8 mouse cellular contexts compared by ENCODE assay signal in the genomic region with DNA sequence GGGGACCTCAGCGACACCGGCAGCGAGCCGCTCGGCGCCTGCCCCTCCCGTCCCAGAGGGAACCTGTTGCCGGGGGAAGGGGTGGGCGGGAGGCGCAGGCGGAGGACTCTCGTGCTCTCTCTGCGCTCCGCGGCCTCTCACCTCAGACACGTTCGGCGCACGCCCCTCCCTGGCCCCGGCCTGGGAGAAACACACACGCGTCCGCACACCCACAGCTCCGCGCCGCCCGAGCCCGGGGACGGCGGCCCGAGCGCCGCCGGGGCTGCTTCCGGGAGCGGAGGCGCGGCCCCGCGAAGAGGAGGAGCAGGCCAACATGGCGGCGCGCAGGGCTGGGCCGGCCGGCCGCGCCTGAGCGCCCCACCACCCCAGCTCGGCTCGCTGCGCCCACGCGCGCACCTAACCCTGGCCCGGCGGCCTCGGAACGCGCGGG. TPM values are rescaled to one million over a fixed set of nuclear protein-coding genes. Genes with fewer than 3 reads are reported as not detected.
DNase-seq lines count a peak whose midpoint lies in the region; ATAC-seq lines count a peak whose summit lies in the region.

A gene (plus strand): TSS at position 293 of the 430 bp plus-strand sequence.

- ATAC-seq in inflammation-experienced regulatory T-cells, adult 6 months: peak; percentile 76
- ATAC-seq in megakaryocyte-erythroid progenitor cell, adult 5-6 weeks (replicated peaks; ENCODE audit: low FRiP score, low TSS enrichment, poor library complexity, severe bottlenecking): peak; percentile 65

- intact Hi-C loops in left cerebral cortex, postnatal 25 days (cut with DNase I): loop anchor here (2.0 kb wide), 1 partner anchor 87 kb away; no protein-coding TSS in a partner anchor

- peak; percentile 84 to 95 for DNase-seq in adrenal gland, adult (ENCODE audit: inconsistent age in 2 of 2, low spot score in 1 of 2)
- peak; percentile 85 for DNase-seq in embryo, embryonic 11 days
- peak; percentile 80 for DNase-seq in gastrocnemius, postnatal 25 days
- peak; percentile 60 to 84 for DNase-seq in left cerebral cortex, postnatal 25 days (ENCODE audit: low spot score in 2 of 2)
- peak; percentile 75 for DNase-seq in right cerebral cortex, postnatal 10 days (ENCODE audit: low spot score in 2 of 2)
- DNase-seq in urinary bladder, postnatal 14 days (ENCODE audit: low spot score): peak; percentile 72

RNA-seq across cellular contexts. Expression of the gene that starts here (rescaled TPM):
- 10 to 100 TPM; 43.8 to 49.2 TPM for total RNA-seq in gastrocnemius, postnatal 25 days (2021)
- polyA plus RNA-seq in inflammation-experienced regulatory T-cells, adult 6 months (2017; shearing (Covaris generic)): 10 to 100 TPM in 2 of 3 experiments, 1 to 10 TPM in 1; 5.2 to 11.9 (median 10.6) TPM
- total RNA-seq in left cerebral cortex, postnatal 25 days (2021): 10 to 100 TPM; 36.8 to 40.4 TPM
- 80.2 and 84.3 TPM in 2 replicates for total RNA-seq in megakaryocyte-erythroid progenitor cell, adult 5-6 weeks (2014; fragmentation: Nextera tagmentation)
- total RNA-seq in megakaryocyte-erythroid progenitor cell, adult 5-6 weeks (2017): 86.6 and 87.0 TPM in 2 replicates

Comparison
In these comparisons a context has a peak if more than half of its experiments do, and no peak if none do; other contexts are left out.
1. Peak in every context shown above with its lines: DNase-seq and ATAC-seq.